Mouse (Mus musculus): ENCODE results near the gene Lrrc10.
"Not testable (repeated sequence)": the region's sequence is repeated elsewhere in the genome, so short reads cannot be mapped to it uniquely, and the experiment has no call there.

The Lrrc10 gene

GRCm38 (mm10) chr10:117045175-117046056, at the start of gene Lrrc10:
Gene Lrrc10, plus strand, starts transcription at chr10:117045341.
- DNase-seq (ENCODE audit: low spot score in 2 of 2): peak; percentile 48 to 50

- DNase-seq (ENCODE audit: low spot score in 2 of 2): no peak
These were observed 49.4 kb upstream of the Lrrc10 start for GRCm38 (mm10) chr10:116995584-116996235.

GRCm38 (mm10) chr10:116996236-116996600, 48.9 kb upstream of the Lrrc10 start:
- no peak for DNase-seq (ENCODE audit: low spot score in 2 of 2)

GRCm38 (mm10) chr10:116998716-116999455, 46.3 kb upstream of the Lrrc10 start:
- DNase-seq (ENCODE audit: low spot score in 2 of 2): no peak

- DNase-seq (ENCODE audit: low spot score in 2 of 2): no peak
These were observed 44.2 kb upstream of the Lrrc10 start for GRCm38 (mm10) chr10:117000975-117001374.

GRCm38 (mm10) chr10:117004695-117005094, 40.4 kb upstream of the Lrrc10 start:
- no peak for DNase-seq (ENCODE audit: low spot score in 2 of 2)

- DNase-seq (ENCODE audit: low spot score in 2 of 2): no peak
These were observed 39.3 kb upstream of the Lrrc10 start for GRCm38 (mm10) chr10:117005707-117006464.

- DNase-seq (ENCODE audit: low spot score in 2 of 2): no peak
These were observed 35.5 kb upstream of the Lrrc10 start for GRCm38 (mm10) chr10:117009691-117010090.

- DNase-seq (ENCODE audit: low spot score in 2 of 2): no peak
These were observed 34.1 kb upstream of the Lrrc10 start for GRCm38 (mm10) chr10:117011047-117011446.

- DNase-seq (ENCODE audit: low spot score in 2 of 2): peak; percentile 65 to 81
These were observed 31.3 kb upstream of the Lrrc10 start for GRCm38 (mm10) chr10:117013689-117014390.

GRCm38 (mm10) chr10:117014565-117014964, 30.6 kb upstream of the Lrrc10 start:
- DNase-seq (ENCODE audit: low spot score in 2 of 2): no peak

- no peak for DNase-seq (ENCODE audit: low spot score in 2 of 2)
These were observed 26.8 kb upstream of the Lrrc10 start for GRCm38 (mm10) chr10:117018281-117018840.

GRCm38 (mm10) chr10:117021020-117021754, 24.0 kb upstream of the Lrrc10 start:
- DNase-seq (ENCODE audit: low spot score in 2 of 2): no peak

GRCm38 (mm10) chr10:117023693-117024092, 21.4 kb upstream of the Lrrc10 start:
- no peak for DNase-seq (ENCODE audit: low spot score in 2 of 2)

- not testable (repeated sequence) for DNase-seq (ENCODE audit: low spot score in 2 of 2)
These were observed 19.4 kb upstream of the Lrrc10 start for GRCm38 (mm10) chr10:117025776-117026175.

- DNase-seq (ENCODE audit: low spot score in 2 of 2): no peak
These were observed 19.0 kb upstream of the Lrrc10 start for GRCm38 (mm10) chr10:117026176-117026575.

- DNase-seq (ENCODE audit: low spot score in 2 of 2): no peak
These were observed 14.0 kb upstream of the Lrrc10 start for GRCm38 (mm10) chr10:117031160-117031559.

GRCm38 (mm10) chr10:117033785-117034184, 11.4 kb upstream of the Lrrc10 start:
- peak; percentile 72 to 83 for DNase-seq (ENCODE audit: low spot score in 2 of 2)

GRCm38 (mm10) chr10:117040355-117040754, 4.8 kb upstream of the Lrrc10 start:
- no peak for DNase-seq (ENCODE audit: low spot score in 2 of 2)

GRCm38 (mm10) chr10:117042295-117042694, 2.8 kb upstream of the Lrrc10 start:
- no peak for DNase-seq (ENCODE audit: low spot score in 2 of 2)

Data from right cerebral cortex, postnatal 10 days (tissue).